Mouse (Mus musculus): ENCODE measurements around the gene Glycam1.

DNA sequence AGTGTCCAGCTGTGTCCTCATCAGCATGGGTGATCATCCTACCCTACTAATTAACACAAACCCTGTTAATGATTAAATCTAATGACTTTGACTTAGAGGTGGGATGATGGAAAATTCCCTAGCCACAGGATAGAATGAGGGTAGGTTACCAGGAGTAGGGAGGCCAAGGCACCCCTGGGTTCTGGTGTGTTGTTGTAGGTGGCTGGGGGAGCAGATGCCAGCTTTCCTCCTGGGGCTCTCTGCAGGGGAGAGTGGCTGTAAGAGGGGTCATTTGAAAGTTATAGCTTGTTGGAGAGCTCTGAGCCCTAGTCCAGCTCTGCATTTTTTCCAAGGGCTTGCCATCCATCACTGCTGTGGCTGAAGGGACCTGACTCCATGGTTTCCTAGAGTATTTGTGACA lies 22.4 kb downstream of the Glycam1 start:
- TF ChIP-seq CTCF (conservative IDR thresholded peaks at IDR 0.05; ENCODE audit: insufficient read depth, insufficient read length, low read depth, low read length) (no peak), POLR2A (IDR thresholded peaks at IDR 0.05; ENCODE audit: low read depth, low read length) (no peak)
